Mouse (Mus musculus) cerebellum, adult 11 months (tissue): ENCODE data around the gene Grik3.

Experiments used
- DNase-seq: peaks from one replicate; pipeline ENCODE4 v3.0.0; 2022

The Grik3 gene

GRCm38 (mm10) chr4:125658376-125658775, 167.9 kb downstream of the Grik3 start:
- no peak for DNase-seq

- no peak for DNase-seq
Observed at GRCm38 (mm10) chr4:125661982-125662381, 171.5 kb downstream of the Grik3 start.

GRCm38 (mm10) chr4:125663262-125663661, 172.8 kb downstream of the Grik3 start:
- no peak for DNase-seq

GRCm38 (mm10) chr4:125665955-125666354, 175.5 kb downstream of the Grik3 start:
- DNase-seq, result no peak

- DNase-seq, result no peak
Observed at GRCm38 (mm10) chr4:125682007-125682406, 191.5 kb downstream of the Grik3 start.

GRCm38 (mm10) chr4:125687078-125687477, 196.6 kb downstream of the Grik3 start:
- no peak for DNase-seq

- no peak for DNase-seq
Observed at GRCm38 (mm10) chr4:125695431-125695830, 204.9 kb downstream of the Grik3 start.

GRCm38 (mm10) chr4:125696182-125696939, 205.9 kb downstream of the Grik3 start:
- DNase-seq, result no peak

GRCm38 (mm10) chr4:125697626-125698025, 207.1 kb downstream of the Grik3 start:
- DNase-seq, result no peak

GRCm38 (mm10) chr4:125699056-125699455, 208.6 kb downstream of the Grik3 start:
- no peak for DNase-seq

- no peak for DNase-seq
Observed at GRCm38 (mm10) chr4:125700331-125700730, 209.8 kb downstream of the Grik3 start.

- peak; percentile 47 for DNase-seq
Observed at GRCm38 (mm10) chr4:125702607-125703309, 212.3 kb downstream of the Grik3 start.

- DNase-seq, result peak; percentile 13
Observed at GRCm38 (mm10) chr4:125703310-125703690, 212.8 kb downstream of the Grik3 start.

GRCm38 (mm10) chr4:125705746-125706145, 215.2 kb downstream of the Grik3 start:
- no peak for DNase-seq

GRCm38 (mm10) chr4:125709716-125710115, 219.2 kb downstream of the Grik3 start:
- no peak for DNase-seq

- DNase-seq, result no peak
Observed at GRCm38 (mm10) chr4:125717881-125718280, 227.4 kb downstream of the Grik3 start.

- DNase-seq, result no peak
Observed at GRCm38 (mm10) chr4:125718429-125719140, 228.1 kb downstream of the Grik3 start.

- DNase-seq, result no peak
Observed at GRCm38 (mm10) chr4:125726241-125726640, 235.7 kb downstream of the Grik3 start.

- no peak for DNase-seq
Observed at GRCm38 (mm10) chr4:125727030-125727429, 236.5 kb downstream of the Grik3 start.

GRCm38 (mm10) chr4:125727626-125728025, 237.1 kb downstream of the Grik3 start:
- DNase-seq, result no peak

GRCm38 (mm10) chr4:125728091-125728863, 237.8 kb downstream of the Grik3 start:
- DNase-seq, result no peak

GRCm38 (mm10) chr4:125729305-125730220, 239.1 kb downstream of the Grik3 start:
- no peak for DNase-seq
